Mouse (Mus musculus): ENCODE data around the gene Tle4.

Gene Tle4

GRCm38 (mm10) chr19:14590154-14590553, 7.7 kb downstream of the Tle4 start:
- DNase-seq, result no peak

- DNase-seq, result peak; percentile 29 to 47
Observed at GRCm38 (mm10) chr19:14588221-14589123, 9.4 kb downstream of the Tle4 start.

GRCm38 (mm10) chr19:14586171-14586570, 11.7 kb downstream of the Tle4 start:
- no peak for DNase-seq

GRCm38 (mm10) chr19:14585731-14586130, 12.1 kb downstream of the Tle4 start:
- no peak for DNase-seq

- DNase-seq, result no peak
Observed at GRCm38 (mm10) chr19:14585235-14585634, 12.6 kb downstream of the Tle4 start.

GRCm38 (mm10) chr19:14578698-14579097, 19.2 kb downstream of the Tle4 start:
- DNase-seq, result no peak

GRCm38 (mm10) chr19:14578016-14578415, 19.8 kb downstream of the Tle4 start:
- DNase-seq, result no peak

GRCm38 (mm10) chr19:14576311-14576710, 21.5 kb downstream of the Tle4 start:
- DNase-seq, result no peak

GRCm38 (mm10) chr19:14568879-14569278, 29.0 kb downstream of the Tle4 start:
- DNase-seq, result no peak

- DNase-seq, result no peak
Observed at GRCm38 (mm10) chr19:14567081-14567480, 30.8 kb downstream of the Tle4 start.

GRCm38 (mm10) chr19:14566564-14567021, 31.3 kb downstream of the Tle4 start:
- DNase-seq, result peak; percentile 17 to 22

- no peak for DNase-seq
Observed at GRCm38 (mm10) chr19:14565424-14566069, 32.3 kb downstream of the Tle4 start.

- no peak for DNase-seq
Observed at GRCm38 (mm10) chr19:14563273-14563959, 34.4 kb downstream of the Tle4 start.

- no peak for DNase-seq
Observed at GRCm38 (mm10) chr19:14547871-14548270, 50.0 kb downstream of the Tle4 start.

- DNase-seq, result no peak
Observed at GRCm38 (mm10) chr19:14547133-14547842, 50.6 kb downstream of the Tle4 start.

GRCm38 (mm10) chr19:14545485-14545884, 52.4 kb downstream of the Tle4 start:
- DNase-seq, result no peak

- DNase-seq, result no peak
Observed at GRCm38 (mm10) chr19:14543305-14543704, 54.5 kb downstream of the Tle4 start.

GRCm38 (mm10) chr19:14540678-14541077, 57.2 kb downstream of the Tle4 start:
- DNase-seq, result no peak

GRCm38 (mm10) chr19:14536676-14537075, 61.2 kb downstream of the Tle4 start:
- DNase-seq, result no peak

GRCm38 (mm10) chr19:14534447-14534846, 63.4 kb downstream of the Tle4 start:
- no peak for DNase-seq

GRCm38 (mm10) chr19:14532861-14533260, 65.0 kb downstream of the Tle4 start:
- DNase-seq, result no peak

GRCm38 (mm10) chr19:14520098-14520802, 77.6 kb downstream of the Tle4 start:
- no peak for DNase-seq
